Comparison of ENCODE assay signal across 8 mouse cellular contexts in genomic region chr17:21532101-21532951, GRCm38 (mm10). TPM values are rescaled to one million over a fixed set of nuclear protein-coding genes. Genes with fewer than 3 reads are reported as not detected.
DNase-seq lines count a peak whose midpoint lies in the region; ATAC-seq lines count a peak whose summit lies in the region.

No protein-coding gene starts in this region.

- ATAC-seq in megakaryocyte, adult 5-6 weeks (ENCODE audit: poor library complexity, severe bottlenecking) = peak; percentile 50

- peak; percentile 79 for DNase-seq in ZHBTc4 (ENCODE audit: low read depth, low spot score)
- DNase-seq in cerebellum, postnatal 25 days = peak; percentile 80 to 87
- DNase-seq in gastrocnemius, postnatal 10 days = peak; percentile 72
- DNase-seq in induced T-regulatory cell, adult 2 months (ENCODE audit: low read depth) = peak; percentile 73
- DNase-seq in left cerebral cortex, adult 8-10 months (ENCODE audit: low spot score in 2 of 2) = peak; percentile 61 to 72
- DNase-seq in right cerebral cortex, adult 2 months (ENCODE audit: low spot score in 2 of 2) = peak; percentile 67 to 75
- peak; percentile 73 for DNase-seq in urinary bladder, postnatal 14 days (ENCODE audit: low spot score)

RNA-seq across cellular contexts. Expression of gene Zfp52, which starts 3.0 kb away (rescaled TPM):
- total RNA-seq in gastrocnemius, postnatal 10 days (2021) = 1 to 10 TPM; 3.3 to 4.5 TPM
- 1 to 10 TPM; 5.6 to 6.6 (median 6.4) TPM for total RNA-seq in left cerebral cortex, adult 8-10 months (2022)
- total RNA-seq in megakaryocyte, adult 5-6 weeks (2015) = 20.2 and 25.4 TPM in 2 replicates
- 31.0 and 36.1 TPM in 2 replicates for total RNA-seq in megakaryocyte, adult 5-6 weeks (2017)

RNA-seq across cellular contexts. Expression of gene Zfp948, which starts 34.5 kb away (rescaled TPM):
- total RNA-seq in gastrocnemius, postnatal 10 days (2021) = 1 to 10 TPM; 4.6 to 6.2 TPM
- total RNA-seq in left cerebral cortex, adult 8-10 months (2022) = 10 to 100 TPM; 10.8 to 13.7 (median 10.9) TPM
- total RNA-seq in megakaryocyte, adult 5-6 weeks (2015) = 2.0 and 3.4 TPM in 2 replicates
- 1.8 and 3.0 TPM in 2 replicates for total RNA-seq in megakaryocyte, adult 5-6 weeks (2017)

RNA-seq across cellular contexts. Expression of gene Zfp53, which starts 43.5 kb away (rescaled TPM):
- total RNA-seq in gastrocnemius, postnatal 10 days (2021) = 1 to 10 TPM; 2.1 to 2.6 TPM
- 1 to 10 TPM; 4.1 to 5.5 (median 4.9) TPM for total RNA-seq in left cerebral cortex, adult 8-10 months (2022)
- 23.9 and 25.5 TPM in 2 replicates for total RNA-seq in megakaryocyte, adult 5-6 weeks (2015)
- total RNA-seq in megakaryocyte, adult 5-6 weeks (2017) = 13.7 and 16.0 TPM in 2 replicates

Comparison
In these comparisons a context has a peak if more than half of its experiments do, and no peak if none do; other contexts are left out.
1. Peak in every context shown above with its lines: DNase-seq and ATAC-seq.